Mouse (Mus musculus): ENCODE measurements around the gene Trpd52l3. TPM values are rescaled to one million over a fixed set of nuclear protein-coding genes. Genes with fewer than 3 reads are reported as not detected.
"Not testable (repeated sequence)": the region's sequence is repeated elsewhere in the genome, so short reads cannot be mapped to it uniquely, and the experiment has no call there.

Gene Trpd52l3
- polyA plus RNA-seq, 1 experiment from 2014 or later, result not detected

DNA sequence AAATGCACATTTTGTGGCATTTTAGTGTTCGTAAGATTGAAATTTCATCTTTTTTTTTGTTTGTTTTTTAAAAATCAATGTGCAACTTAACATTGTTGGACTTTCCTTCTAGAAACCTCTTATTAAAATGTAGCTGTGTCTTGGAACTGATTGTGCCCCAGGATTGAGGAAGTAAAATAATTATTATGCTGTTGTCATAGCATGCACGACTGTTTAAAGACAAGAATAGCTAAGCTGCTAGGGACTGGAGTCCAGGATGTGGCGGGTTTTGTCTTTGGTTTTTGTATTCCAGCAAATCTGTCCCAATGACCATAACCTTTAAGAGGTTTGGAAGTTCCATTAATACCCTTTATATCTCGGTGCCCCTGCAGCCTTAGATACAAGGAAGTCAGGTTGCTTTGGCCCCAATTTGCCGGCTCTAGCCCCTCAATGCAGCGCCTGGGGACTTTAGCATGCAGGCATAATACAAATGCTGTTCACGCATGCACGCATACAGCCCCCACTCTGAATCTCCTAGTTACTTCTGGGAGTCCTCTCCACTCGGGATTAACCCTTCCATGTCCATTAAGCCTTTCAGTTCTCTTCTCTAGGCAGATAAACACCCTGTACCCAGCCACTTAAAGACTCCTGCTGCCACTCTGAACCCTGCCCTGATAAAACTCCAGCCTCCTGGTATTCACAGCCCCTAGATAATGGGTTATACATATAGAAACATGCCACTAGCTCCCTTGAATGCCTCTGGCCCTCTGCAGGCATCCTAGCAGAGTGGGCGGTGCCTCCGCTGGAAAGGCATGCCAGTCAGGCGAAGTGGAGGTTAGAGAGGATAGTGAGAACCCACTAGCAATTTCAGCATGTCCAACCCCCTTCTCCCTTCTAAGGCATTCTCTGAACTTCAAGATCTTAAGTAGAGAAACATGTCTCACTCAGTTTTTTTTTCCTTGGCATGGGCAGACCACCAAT is 2.9 kb upstream of the Trpd52l3 start:
- no peaks in the 10 kb centered on the region for H3K27me3 ChIP-seq (replicated peaks)
- ATAC-seq (ENCODE audit: insufficient read depth, low FRiP score, low read depth), result no peak
- H3K4me1 ChIP-seq, result no peaks in the 10 kb centered on the region
- no peak overlapping the region for H3K27ac ChIP-seq
- no peaks in the 10 kb centered on the region for H3K9me3 ChIP-seq
- no peaks in the 10 kb centered on the region for H3K36me3 ChIP-seq
- 67% methylated on average over 12 of the region's 12 CpGs for WGBS
- H3K4me2 ChIP-seq, result no peak overlapping the region
- H3K4me3 ChIP-seq (replicated peaks), result no peak overlapping the region
- H3K9ac ChIP-seq, result no peak overlapping the region

DNA sequence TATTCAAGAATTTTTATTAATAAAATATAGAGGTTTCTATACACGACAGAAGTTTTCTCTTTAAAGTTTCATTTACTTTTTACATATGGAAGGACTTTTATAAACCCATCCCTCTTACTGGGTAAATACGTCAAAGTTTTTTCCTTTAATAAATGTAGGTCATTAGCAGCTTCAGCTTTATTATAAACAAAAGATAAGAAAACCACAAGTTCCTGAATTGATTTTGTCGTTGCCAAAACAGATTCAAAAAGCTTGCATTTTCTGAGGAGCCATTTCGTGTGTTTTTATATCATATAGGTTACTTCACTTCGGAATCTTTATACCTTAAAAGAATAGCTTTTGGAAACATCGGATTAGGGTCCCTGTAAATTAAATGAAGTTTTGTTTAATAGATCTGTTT is 2.0 kb upstream of the Trpd52l3 start:
- no peaks in the 10 kb centered on the region for H3K27me3 ChIP-seq (replicated peaks)
- WGBS, result 46% methylated on average over 6 of the region's 6 CpGs
- no peak for ATAC-seq (ENCODE audit: insufficient read depth, low FRiP score, low read depth)
- H3K4me1 ChIP-seq, result no peaks in the 10 kb centered on the region
- no peak overlapping the region for H3K27ac ChIP-seq
- no peaks in the 10 kb centered on the region for H3K9me3 ChIP-seq
- H3K9ac ChIP-seq, result no peak overlapping the region
- no peak overlapping the region for H3K4me2 ChIP-seq
- no peak overlapping the region for H3K4me3 ChIP-seq (replicated peaks)
- no peaks in the 10 kb centered on the region for H3K36me3 ChIP-seq

DNA sequence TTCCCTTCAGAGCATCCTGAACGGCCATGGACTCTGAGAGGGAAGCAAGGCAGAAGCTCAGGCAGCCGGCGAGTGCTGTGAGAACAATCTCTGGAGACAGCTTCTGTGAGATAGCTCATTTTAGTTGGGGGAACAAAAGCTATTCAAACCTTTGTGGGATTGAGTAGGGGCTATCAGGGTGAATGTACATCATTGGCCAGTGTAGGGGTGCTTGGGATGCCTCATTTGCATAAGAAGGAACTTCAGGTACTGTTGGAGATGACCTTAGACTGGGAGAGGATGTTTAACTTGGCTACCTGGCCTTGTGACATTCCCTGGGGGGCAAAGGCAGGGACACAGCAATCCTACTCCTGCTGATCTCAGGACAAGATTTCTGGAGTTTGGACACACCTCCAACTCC is 2.8 kb downstream of the Trpd52l3 start:
- ATAC-seq (ENCODE audit: insufficient read depth, low FRiP score, low read depth), result no peak
- no peaks in the 10 kb centered on the region for H3K27me3 ChIP-seq (replicated peaks)
- H3K4me3 ChIP-seq (replicated peaks), result no peak overlapping the region
- no peaks in the 10 kb centered on the region for H3K9me3 ChIP-seq
- 73% methylated on average over 3 of the region's 3 CpGs for WGBS
- H3K4me1 ChIP-seq, result 0 out of 2 replicates have a peak, but pooled peaks cover 7% of the 10 kb centered on the region
- H3K27ac ChIP-seq, result no peak overlapping the region
- H3K4me2 ChIP-seq, result no peak overlapping the region
- H3K9ac ChIP-seq, result no peak overlapping the region
- no peaks in the 10 kb centered on the region for H3K36me3 ChIP-seq

DNA sequence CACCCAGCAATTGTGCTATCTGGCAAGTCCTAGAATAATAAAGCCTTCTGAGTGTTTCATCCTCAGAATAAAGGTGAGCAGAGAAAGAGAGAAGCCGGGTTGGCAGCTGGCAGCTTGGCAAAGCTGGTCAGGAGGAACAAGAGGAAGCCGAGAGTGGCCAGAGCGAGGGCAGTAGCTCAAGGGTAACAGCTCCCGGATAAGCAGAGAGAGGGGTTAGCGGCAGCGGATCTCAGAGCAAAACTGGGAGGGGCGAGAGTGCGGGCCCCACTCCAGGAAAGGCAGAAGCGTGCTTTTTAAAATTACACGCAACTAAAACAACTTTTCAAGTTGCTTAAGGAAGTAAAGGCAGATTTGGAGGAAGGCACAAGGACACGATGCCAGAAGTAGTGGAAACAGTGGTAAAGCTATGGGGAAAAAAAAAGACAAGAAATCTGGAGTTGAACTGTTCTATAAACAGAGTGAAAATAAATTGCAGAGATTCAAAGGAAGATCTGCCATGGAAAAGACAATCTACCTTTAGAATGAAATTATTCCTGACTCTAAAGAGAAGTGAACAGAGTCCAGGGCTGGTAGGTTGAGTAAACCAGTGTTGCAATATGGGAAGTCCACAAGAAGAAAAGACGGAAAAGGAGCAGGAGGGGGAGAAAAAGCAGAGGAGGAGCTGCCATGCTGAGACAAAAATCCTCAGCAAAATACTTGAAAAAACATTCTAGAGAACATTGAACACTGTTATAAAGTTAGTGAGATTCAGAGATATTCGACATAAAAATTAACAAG is 7.1 kb downstream of the Trpd52l3 start:
- H3K9ac ChIP-seq, result no peak overlapping the region
- H3K27ac ChIP-seq, result no peak overlapping the region
- H3K9me3 ChIP-seq, result no peaks in the 10 kb centered on the region
- H3K4me1 ChIP-seq, result 0 out of 2 replicates have a peak, but pooled peaks cover 7% of the 10 kb centered on the region
- no peak overlapping the region for H3K4me3 ChIP-seq (replicated peaks)
- H3K36me3 ChIP-seq, result no peaks in the 10 kb centered on the region
- no peak for ATAC-seq (ENCODE audit: insufficient read depth, low FRiP score, low read depth)
- H3K4me2 ChIP-seq, result 0 out of 2 replicates have a peak overlapping the region, but pooled peaks have one; percentile 8
- no peaks in the 10 kb centered on the region for H3K27me3 ChIP-seq (replicated peaks)
- WGBS, result 52% methylated on average over 13 of the region's 13 CpGs

DNA sequence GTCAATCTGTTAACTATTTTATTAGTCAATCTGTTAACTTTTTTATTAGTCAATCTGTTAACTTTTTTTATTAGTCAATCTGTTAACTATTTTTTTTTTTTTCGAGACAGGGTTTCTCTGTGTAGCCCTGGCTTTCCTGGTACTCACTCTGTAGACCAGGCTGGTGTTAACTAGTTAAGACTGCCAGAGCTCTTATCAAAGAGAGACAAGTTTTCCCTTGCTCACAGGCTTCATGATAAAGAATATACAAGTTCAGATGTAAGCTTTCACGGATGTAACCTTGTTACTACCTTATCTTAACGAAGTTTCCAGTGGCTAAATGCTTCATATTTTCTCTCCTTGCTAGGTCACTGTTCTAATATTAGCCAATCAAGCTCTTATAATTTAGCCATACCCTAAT is 10.7 kb downstream of the Trpd52l3 start:
- Histone ChIP-seq H3K27ac (no peak overlapping the region), H3K36me3 (no peaks in the 10 kb centered on the region), H3K4me1 (0 out of 2 replicates have a peak, but pooled peaks cover 7% of the 10 kb centered on the region), H3K9ac (no peak overlapping the region), H3K27me3 (replicated peaks) (no peaks in the 10 kb centered on the region), H3K4me2 (no peak overlapping the region), H3K9me3 (no peaks in the 10 kb centered on the region), H3K4me3 (replicated peaks) (no peak overlapping the region)
- ATAC-seq (ENCODE audit: insufficient read depth, low FRiP score, low read depth), result no peak
- 76% methylated on average over 3 of the region's 3 CpGs for WGBS

DNA sequence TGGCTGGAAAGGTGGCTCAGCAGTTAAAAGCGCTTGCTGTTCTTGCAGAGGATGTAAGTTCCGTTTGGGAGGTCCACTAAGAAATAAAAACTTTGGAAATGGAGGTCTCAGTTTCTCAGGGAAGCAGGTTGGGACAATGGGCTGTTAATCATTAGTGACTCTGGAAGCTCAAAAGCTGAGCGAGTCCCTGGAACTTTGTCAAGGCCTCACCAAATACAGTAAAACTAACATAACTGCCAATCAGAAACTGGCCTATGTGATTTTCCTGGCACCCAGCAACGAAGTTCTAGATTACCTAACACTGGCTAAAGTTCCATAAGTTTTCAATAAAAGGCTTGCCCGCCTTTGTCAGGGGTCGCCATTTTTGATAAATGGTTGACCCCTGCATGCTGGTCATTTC is 12.6 kb downstream of the Trpd52l3 start:
- no peak overlapping the region for H3K9ac ChIP-seq
- no peaks in the 10 kb centered on the region for H3K27me3 ChIP-seq (replicated peaks)
- H3K9me3 ChIP-seq, result no peaks in the 10 kb centered on the region
- no peaks in the 10 kb centered on the region for H3K4me1 ChIP-seq
- H3K27ac ChIP-seq, result no peak overlapping the region
- H3K36me3 ChIP-seq, result no peaks in the 10 kb centered on the region
- WGBS, result 55% methylated on average over 6 of the region's 6 CpGs
- no peak overlapping the region for H3K4me2 ChIP-seq
- H3K4me3 ChIP-seq (replicated peaks), result no peak overlapping the region
- no peak for ATAC-seq (ENCODE audit: insufficient read depth, low FRiP score, low read depth)

DNA sequence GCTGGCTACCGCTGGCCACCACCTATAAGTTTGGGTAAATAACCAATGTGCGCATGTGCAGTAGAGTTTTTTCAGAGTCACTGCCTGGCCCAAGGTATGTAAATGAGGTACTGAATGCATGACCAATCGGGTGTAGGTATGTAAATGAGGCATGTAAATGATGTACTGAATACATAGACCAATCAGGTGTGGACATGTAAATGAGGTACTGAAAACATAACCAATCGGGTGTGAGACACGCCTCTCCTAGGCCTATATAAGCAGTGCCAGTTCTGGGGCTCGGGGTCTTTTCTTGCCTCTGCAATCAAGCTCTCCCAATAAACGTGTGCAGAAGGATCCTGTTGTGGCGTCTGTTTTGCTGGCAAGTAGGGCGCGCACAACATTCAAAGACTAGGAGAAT is 19.8 kb downstream of the Trpd52l3 start:
- H3K4me2 ChIP-seq; H3K4me3 ChIP-seq (replicated peaks); H3K27me3 ChIP-seq (replicated peaks); H3K4me1 ChIP-seq; H3K27ac ChIP-seq; H3K36me3 ChIP-seq; H3K9me3 ChIP-seq; ATAC-seq (ENCODE audit: insufficient read depth, low FRiP score, low read depth); H3K9ac ChIP-seq: not testable (repeated sequence)
- WGBS, result 93% methylated on average over 10 of the region's 10 CpGs

DNA sequence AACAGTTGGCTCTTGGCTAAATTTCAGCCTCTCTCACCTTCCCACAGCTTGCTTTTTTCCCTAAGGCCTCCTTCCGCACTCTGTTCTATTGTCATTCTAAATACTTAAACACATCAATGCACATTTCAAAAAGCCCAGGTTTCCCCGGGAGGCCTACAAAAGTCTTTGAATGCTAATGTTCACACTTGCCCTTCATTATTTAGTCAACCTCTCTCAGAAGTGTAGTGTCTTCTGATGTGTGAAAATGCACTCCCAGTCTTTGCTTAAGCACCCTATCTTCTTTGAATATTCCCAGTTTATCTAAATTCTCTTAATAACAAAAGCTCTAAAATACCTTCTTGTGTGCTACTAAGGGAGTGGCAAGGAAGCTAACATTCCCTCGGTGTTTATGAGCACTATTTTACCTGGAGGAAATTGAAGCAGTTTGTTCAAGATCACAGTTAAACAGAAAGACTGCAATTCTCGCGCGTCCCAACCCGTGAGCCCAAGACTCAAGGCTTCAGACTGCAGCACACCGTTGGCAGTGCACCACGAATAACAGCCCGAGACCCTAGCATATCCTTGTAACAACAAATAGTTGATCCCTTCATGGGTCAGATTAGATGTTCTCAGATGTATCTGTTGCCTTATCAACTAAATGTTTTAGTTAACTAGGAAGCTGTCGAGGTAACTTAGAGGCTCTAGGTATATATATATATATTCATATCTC is 25.6 kb downstream of the Trpd52l3 start:
- 0 out of 2 replicates have a peak, but pooled peaks cover 14% of the 10 kb centered on the region for H3K4me1 ChIP-seq
- H3K27me3 ChIP-seq (replicated peaks), result no peaks in the 10 kb centered on the region
- no peak overlapping the region for H3K9ac ChIP-seq
- H3K9me3 ChIP-seq, result no peaks in the 10 kb centered on the region
- 53% methylated on average over 11 of the region's 11 CpGs for WGBS
- ATAC-seq (ENCODE audit: insufficient read depth, low FRiP score, low read depth), result no peak
- H3K4me2 ChIP-seq, result peak overlapping the region; percentile 77
- no peaks in the 10 kb centered on the region for H3K36me3 ChIP-seq
- no peak overlapping the region for H3K4me3 ChIP-seq (replicated peaks)
- no peak overlapping the region for H3K27ac ChIP-seq

DNA sequence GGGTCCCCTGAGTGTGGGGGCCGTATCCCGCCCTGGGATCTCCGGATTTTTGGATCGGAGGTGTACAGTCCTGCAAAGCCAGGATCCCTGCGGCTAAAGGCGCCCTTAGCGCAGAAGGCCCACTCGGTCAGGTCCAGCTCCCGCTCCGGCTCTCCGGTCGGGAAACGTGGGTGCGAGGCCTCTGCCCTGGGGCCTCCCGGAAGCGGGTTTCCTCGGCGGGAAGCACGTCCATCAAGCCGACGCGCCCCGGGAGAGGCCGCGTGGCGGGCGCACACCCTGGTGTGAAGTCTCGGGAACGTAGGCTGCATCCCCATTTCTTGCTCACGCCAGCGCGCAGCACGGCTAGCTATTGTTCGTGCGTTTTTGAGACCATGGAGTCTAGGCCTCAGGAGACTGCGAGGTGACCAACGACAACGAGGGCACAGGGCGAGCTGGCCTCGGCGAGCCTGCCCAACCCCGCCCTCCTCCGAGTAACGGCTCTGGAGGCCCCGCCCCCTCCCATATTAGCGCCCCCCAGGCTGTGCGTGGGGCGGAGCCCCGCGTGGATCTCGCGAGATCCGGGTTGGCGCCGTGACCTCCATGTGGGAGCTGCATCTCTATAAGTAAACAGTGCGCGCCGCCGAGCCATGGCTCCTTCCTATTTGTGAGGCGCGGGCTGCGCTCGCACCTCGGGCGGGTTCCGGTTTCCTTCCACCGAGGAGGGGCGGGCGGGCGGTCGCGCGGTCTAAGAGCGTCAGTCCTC is 26.5 kb downstream of the Trpd52l3 start, which contains the start of gene Uhrf2:
Uhrf2 (plus strand) TSS at position 620 of the 742 bp plus-strand sequence.
- peak within 1 kb of the TSS; percentile 77 for H3K4me2 ChIP-seq
- WGBS, result 2% methylated on average over 74 of the region's 74 CpGs

DNA sequence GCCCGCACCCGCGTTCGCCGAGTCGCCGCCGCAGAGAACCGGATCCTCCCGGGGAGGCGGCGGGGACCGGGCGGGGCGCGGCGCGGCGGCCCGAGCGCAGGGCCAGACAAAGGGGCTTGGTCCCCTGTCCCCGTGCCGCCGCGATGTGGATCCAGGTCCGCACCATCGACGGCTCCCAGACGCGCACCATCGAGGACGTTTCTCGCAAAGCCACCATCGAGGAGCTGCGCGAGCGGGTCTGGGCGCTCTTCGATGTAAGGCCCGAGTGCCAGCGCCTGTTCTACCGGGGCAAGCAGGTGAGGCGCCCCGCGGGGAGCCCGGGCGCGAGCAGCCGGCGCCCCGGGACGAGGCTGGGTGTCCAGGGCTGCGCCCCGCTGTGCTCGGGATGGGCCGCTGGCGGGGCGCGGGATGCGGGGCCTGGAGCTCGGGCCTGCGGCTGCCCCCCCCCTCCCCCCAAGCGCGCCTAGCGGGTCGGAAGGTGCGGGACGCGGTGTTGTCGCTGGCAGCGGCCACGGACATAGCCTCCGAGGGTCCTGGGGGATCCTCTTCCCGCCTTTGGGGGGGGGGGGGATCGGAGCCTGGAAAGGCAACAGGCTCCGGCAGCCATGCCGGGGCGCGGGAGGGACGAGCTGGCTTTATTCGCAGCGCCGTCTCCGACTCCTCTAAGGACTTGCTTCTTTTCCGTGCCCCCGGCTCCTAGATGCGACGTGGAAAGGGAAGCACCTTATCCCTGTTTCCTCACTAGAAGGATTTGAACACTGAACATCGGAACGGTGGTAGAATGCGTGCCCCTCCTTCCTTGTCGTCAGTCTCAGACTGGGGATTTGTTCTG is 27.3 kb downstream of the Trpd52l3 start:
- no peaks in the 10 kb centered on the region for H3K9me3 ChIP-seq
- ATAC-seq (ENCODE audit: insufficient read depth, low FRiP score, low read depth), result peak; percentile 27
- no peaks in the 10 kb centered on the region for H3K27me3 ChIP-seq (replicated peaks)
- H3K9ac ChIP-seq, result peak overlapping the region; percentile 100
- peak overlapping the region; percentile 94 for H3K27ac ChIP-seq
- H3K4me3 ChIP-seq (replicated peaks), result peak overlapping the region; percentile 100
- H3K4me1 ChIP-seq, result 0 out of 2 replicates have a peak, but pooled peaks cover 19% of the 10 kb centered on the region
- no peaks in the 10 kb centered on the region for H3K36me3 ChIP-seq
- under 1% methylated on average over 56 of the region's 92 CpGs for WGBS
- H3K4me2 ChIP-seq, result peak overlapping the region; percentile 77

More for the DNA sequence above, 26.5 kb downstream of the Trpd52l3 start, which contains the start of gene Uhrf2:
- H3K4me1 ChIP-seq, result 0 out of 2 replicates have a peak, but pooled peaks cover 16% of the 10 kb centered on the region
- ATAC-seq (ENCODE audit: insufficient read depth, low FRiP score, low read depth), result peak; percentile 96
- H3K27me3 ChIP-seq (replicated peaks), result no peaks in the 10 kb centered on the region
- peak within 1 kb of the TSS; percentile 100 for H3K4me3 ChIP-seq (replicated peaks)
- no peaks in the 10 kb centered on the region for H3K36me3 ChIP-seq
- no peaks in the 10 kb centered on the region for H3K9me3 ChIP-seq
- peak within 1 kb of the TSS; percentile 94 for H3K27ac ChIP-seq
- peak within 1 kb of the TSS; percentile 100 for H3K9ac ChIP-seq
